Mouse (Mus musculus): ENCODE measurements at regions not wholly inside any gene's neighbourhood (a gene's known extent, or its start where the extent isn't known, plus 50 kb on each side); places are given as distances from the start of the nearest gene placed in this dataset.

- TF ChIP-seq CTCF (IDR thresholded peaks at IDR 0.05) (no peak), POLR2A (IDR thresholded peaks at IDR 0.05; ENCODE audit: insufficient read depth, low read depth, low read length) (no peak)
These were observed 215.6 kb downstream of the 4930474N05Rik start for GRCm38 (mm10) chr14:36310324-36310723.
